Mouse (Mus musculus): ENCODE measurements around the gene Aqp3.

Aqp3 gene

GRCm38 (mm10) chr4:41063894-41064673 is 33.9 kb downstream of the Aqp3 start:
- DNase-seq (ENCODE audit: low spot score), result peak; percentile 13

GRCm38 (mm10) chr4:41063351-41063750 is 34.6 kb downstream of the Aqp3 start:
- DNase-seq (ENCODE audit: low spot score), result no peak

- no peak for DNase-seq (ENCODE audit: low spot score)
Measured at GRCm38 (mm10) chr4:41057361-41057760, 40.6 kb downstream of the Aqp3 start.

- no peak for DNase-seq (ENCODE audit: low spot score)
Measured at GRCm38 (mm10) chr4:41056742-41057332, 41.1 kb downstream of the Aqp3 start.

- no peak for DNase-seq (ENCODE audit: low spot score)
Measured at GRCm38 (mm10) chr4:41056253-41056652, 41.7 kb downstream of the Aqp3 start.

- no peak for DNase-seq (ENCODE audit: low spot score)
Measured at GRCm38 (mm10) chr4:41055111-41055510, 42.9 kb downstream of the Aqp3 start.

- DNase-seq (ENCODE audit: low spot score), result no peak
Measured at GRCm38 (mm10) chr4:41051781-41052180, 46.2 kb downstream of the Aqp3 start.

- DNase-seq (ENCODE audit: low spot score), result peak; percentile 67
Measured at GRCm38 (mm10) chr4:41050726-41051675, 47.0 kb downstream of the Aqp3 start.

- DNase-seq (ENCODE audit: low spot score), result no peak
Measured at GRCm38 (mm10) chr4:41048926-41049325, 49.1 kb downstream of the Aqp3 start.

- no peak for DNase-seq (ENCODE audit: low spot score)
Measured at GRCm38 (mm10) chr4:41047524-41048271, 50.3 kb downstream of the Aqp3 start, which contains the start of gene Aqp7. Gene Aqp7 (minus strand): TSS chr4:41048139.

GRCm38 (mm10) chr4:41046254-41046795 is 51.7 kb downstream of the Aqp3 start:
- DNase-seq (ENCODE audit: low spot score), result no peak

GRCm38 (mm10) chr4:41045288-41045687 is 52.7 kb downstream of the Aqp3 start:
- no peak for DNase-seq (ENCODE audit: low spot score)

GRCm38 (mm10) chr4:41043961-41044360 is 54.0 kb downstream of the Aqp3 start:
- DNase-seq (ENCODE audit: low spot score), result no peak

GRCm38 (mm10) chr4:41042880-41043279 is 55.1 kb downstream of the Aqp3 start:
- DNase-seq (ENCODE audit: low spot score), result no peak

Data from T-cell, adult 2 months (primary cell).